Mouse (Mus musculus): ENCODE measurements around the gene Lca5l.

DNA sequence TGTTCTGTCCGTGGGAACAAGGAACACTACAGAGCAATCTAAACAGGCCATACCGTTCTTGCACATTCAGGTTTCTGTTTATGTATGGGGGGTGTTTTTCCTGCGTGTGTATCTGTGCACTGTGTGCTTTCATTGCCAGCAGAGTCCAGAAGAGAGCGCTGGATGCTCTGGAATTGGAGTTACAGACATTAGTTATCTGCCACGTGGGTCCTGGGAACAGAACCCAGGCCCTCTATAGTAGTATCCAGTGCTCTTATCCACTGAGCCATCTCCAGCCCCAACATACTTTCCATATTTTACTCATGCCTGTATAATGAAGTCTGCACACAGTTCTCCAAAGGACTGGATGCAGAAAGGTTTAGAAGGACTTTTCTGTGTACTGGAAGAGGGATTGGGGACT lies 46.3 kb downstream of the Lca5l start:
- TF ChIP-seq POLR2A (IDR thresholded peaks at IDR 0.05; ENCODE audit: low read depth, low read length) (no peak), CTCF (IDR thresholded peaks at IDR 0.05; ENCODE audit: extremely low read depth, insufficient read length, insufficient replicate concordance, low read depth, low read length) (no peak)
